Mouse (Mus musculus) ES-E14 (cell line): ENCODE data around the gene Rtkn2. TPM values are rescaled to one million over a fixed set of nuclear protein-coding genes. Genes with fewer than 3 reads are reported as not detected.

ENCODE experiments used
- DNase-seq: peaks from one replicate; pipeline ENCODE4 v3.0.0-alpha.2; 2013; ENCODE audit warnings: low read depth, low spot score
- H3K27ac ChIP-seq: 2 replicates; pipeline ENCODE4 v1.5.1; 2012; ENCODE audit warnings: low read depth, mild to moderate bottlenecking, low read length, moderate library complexity, mixed read lengths; ENCODE audit not compliant: poor library complexity, insufficient read depth, severe bottlenecking
- H3K36me3 ChIP-seq: 2 replicates; pipeline ENCODE4 v1.6.1; 2012; ENCODE audit warnings: mild to moderate bottlenecking, low read length, moderate library complexity, mixed read lengths; ENCODE audit not compliant: control insufficient read depth, poor library complexity, insufficient read depth, severe bottlenecking
- H3K4me1 ChIP-seq, 2 experiments: fragments of 150-350 bp in 1 of 2; sonication (generic) in 1 of 2; 2 replicates each; pipeline ENCODE4 v1.6.1; 2012; ENCODE audit warnings: low read length in 2 of 2, mild to moderate bottlenecking in 1 of 2, mixed read lengths in 1 of 2; ENCODE audit not compliant: control insufficient read depth in 2 of 2, insufficient read depth in 2 of 2, poor library complexity in 1 of 2
- H3K4me3 ChIP-seq, 2 experiments: fragments of 150-350 bp in 1 of 2; sonication (generic) in 1 of 2; 2 replicates each; pipeline ENCODE4 v1.5.1; 2012; ENCODE audit warnings: low read length in 2 of 2, low read depth in 1 of 2, mild to moderate bottlenecking in 1 of 2, mixed read lengths in 1 of 2; ENCODE audit not compliant: insufficient read depth in 1 of 2, poor library complexity in 1 of 2, severe bottlenecking in 1 of 2
- H3K9ac ChIP-seq: 2 replicates; pipeline ENCODE4 v1.6.1; 2012; ENCODE audit warnings: low read depth, mild to moderate bottlenecking, low read length, mixed read lengths; ENCODE audit not compliant: poor library complexity, insufficient read depth, severe bottlenecking
- H3K9me3 ChIP-seq: fragments of 150-350 bp; sonication (generic); 2 replicates; pipeline ENCODE4 v1.6.1; 2012; ENCODE audit warnings: low read depth, mild to moderate bottlenecking, low read length; ENCODE audit not compliant: control insufficient read depth, insufficient read depth
- CHD2 ChIP-seq: IDR thresholded peaks from 2 replicates; pipeline ENCODE4 v1.6.1; 2014; ENCODE audit warnings: mild to moderate bottlenecking, low read depth, low read length, inconsistent platforms
- HCFC1 ChIP-seq: IDR thresholded peaks from 2 replicates; pipeline ENCODE4 v1.6.1; 2012; ENCODE audit warnings: low read length, inconsistent platforms, borderline replicate concordance; ENCODE audit not compliant: insufficient read depth
- MAFK ChIP-seq: IDR thresholded peaks from 2 replicates; pipeline ENCODE4 v1.6.1; 2014; ENCODE audit warnings: mild to moderate bottlenecking, low read depth, low read length, inconsistent platforms; ENCODE audit not compliant: insufficient read depth
- ZC3H11A ChIP-seq: IDR thresholded peaks from 2 replicates; pipeline ENCODE4 v1.6.1; 2012; ENCODE audit warnings: low read depth, mild to moderate bottlenecking, inconsistent platforms, low read length, borderline replicate concordance
- ZNF384 ChIP-seq: IDR thresholded peaks from 2 replicates; pipeline ENCODE4 v1.6.1; 2012; ENCODE audit warnings: low read depth, low read length, inconsistent platforms
- in situ Hi-C, 2 experiments: fragments of 600-800 bp; cut with MboI; formaldehyde crosslinking; loops; one replicate each; pipeline ENCODE4 v1.15.1; 2025; ENCODE audit warnings: low sequenced_read_pairs in 2 of 2, inconsistent platforms in 1 of 2; ENCODE audit not compliant: unreplicated experiment in 2 of 2
- total RNA-seq: library from RNA; depleted of rRNA; stranded (reverse); fragments of 300-350 nt; gene quantifications from 2 replicates; pipeline ENCODE4 v1.2.3, GENCODE M21; 2012

Rtkn2 gene
- total RNA-seq, 1 experiment: 6.0 TPM

- Histone ChIP-seq H3K9ac (no peak overlapping the region), H3K9me3 (no peaks in the 10 kb centered on the region)
These were observed 19.4 kb upstream of the Rtkn2 start for GRCm38 (mm10) chr10:67959982-67960381.

DNA sequence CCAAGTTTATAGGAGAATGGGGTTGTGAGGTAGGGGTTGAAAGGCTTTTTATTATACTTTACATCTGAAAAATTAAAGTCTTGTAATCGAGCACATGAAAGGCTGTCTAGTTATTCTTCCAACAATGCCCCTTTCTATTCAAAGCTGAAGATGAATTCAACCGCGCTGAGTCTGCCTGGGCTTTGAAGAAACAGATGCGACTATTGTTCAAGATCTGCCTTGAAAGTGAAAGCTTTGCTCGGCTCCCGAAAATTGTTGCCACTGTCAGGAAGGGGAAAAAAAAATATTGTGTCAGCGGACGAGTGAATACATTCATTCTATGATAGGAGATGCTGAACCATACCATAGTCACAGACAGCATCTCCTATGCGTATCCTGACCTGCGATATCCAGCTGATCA, 16.9 kb upstream of the Rtkn2 start:
- in situ Hi-C loops: no loop called here
- no peak overlapping the region for H3K9ac ChIP-seq
- H3K27ac ChIP-seq: no peak overlapping the region
- no peaks in the 10 kb centered on the region for H3K4me1 ChIP-seq
- TF ChIP-seq HCFC1 (no peak), ZNF384 (no peak), ZC3H11A (no peak), CHD2 (no peak), MAFK (no peak)
- no peak for DNase-seq
- no peaks in the 10 kb centered on the region for H3K36me3 ChIP-seq
- no peak overlapping the region for H3K4me3 ChIP-seq
- H3K9me3 ChIP-seq: no peaks in the 10 kb centered on the region

More at GRCm38 (mm10) chr10:67959982-67960381, 19.4 kb upstream of the Rtkn2 start:
- Histone ChIP-seq H3K4me3 (no peak overlapping the region), H3K36me3 (no peaks in the 10 kb centered on the region), H3K4me1 (no peaks in the 10 kb centered on the region), H3K27ac (no peak overlapping the region)
- in situ Hi-C loops: no loop called here
- no peak for TF ChIP-seq MAFK
- DNase-seq: no peak

GRCm38 (mm10) chr10:67964060-67964459, 15.3 kb upstream of the Rtkn2 start:
- in situ Hi-C loops: no loop called here
- Histone ChIP-seq H3K9me3 (no peaks in the 10 kb centered on the region), H3K4me1 (no peaks in the 10 kb centered on the region), H3K9ac (no peak overlapping the region), H3K36me3 (no peaks in the 10 kb centered on the region), H3K27ac (no peak overlapping the region), H3K4me3 (no peak overlapping the region)
- TF ChIP-seq CHD2 (no peak), MAFK (no peak), ZC3H11A (no peak), HCFC1 (no peak), ZNF384 (no peak)
- DNase-seq: no peak

GRCm38 (mm10) chr10:67965251-67965986, 14.0 kb upstream of the Rtkn2 start:
- in situ Hi-C loops: no loop called here
- Histone ChIP-seq H3K4me1 (no peaks in the 10 kb centered on the region), H3K9me3 (no peaks in the 10 kb centered on the region), H3K4me3 (no peak overlapping the region), H3K9ac (no peak overlapping the region), H3K27ac (no peak overlapping the region), H3K36me3 (no peaks in the 10 kb centered on the region)
- DNase-seq: no peak
- TF ChIP-seq MAFK: no peak
- no peak for TF ChIP-seq ZNF384
- TF ChIP-seq HCFC1: no peak
- TF ChIP-seq CHD2: no peak
- TF ChIP-seq ZC3H11A: no peak

DNA sequence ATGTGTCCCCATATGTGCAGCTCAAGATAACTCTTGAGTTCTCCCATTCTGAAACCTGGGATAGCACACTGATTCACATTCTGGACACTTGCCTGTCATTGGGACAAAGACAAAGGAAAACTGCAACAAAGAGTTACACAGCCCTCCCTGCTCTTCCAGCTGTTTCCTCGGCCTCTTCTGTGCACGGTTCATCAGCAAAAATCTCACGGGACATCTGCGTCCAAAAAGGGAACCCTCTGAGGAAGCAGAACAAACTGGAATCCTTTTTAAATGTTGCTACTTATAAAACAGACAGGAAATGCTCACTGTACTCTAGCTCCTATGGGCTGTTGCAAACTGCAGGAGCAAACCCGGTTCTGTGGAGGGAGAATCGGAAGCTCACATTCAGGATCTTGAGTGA, 13.3 kb upstream of the Rtkn2 start:
- Histone ChIP-seq H3K4me3 (no peak overlapping the region), H3K36me3 (no peaks in the 10 kb centered on the region), H3K9me3 (no peaks in the 10 kb centered on the region), H3K27ac (no peak overlapping the region), H3K9ac (no peak overlapping the region), H3K4me1 (no peaks in the 10 kb centered on the region)
- DNase-seq: no peak
- in situ Hi-C loops: no loop called here
- no peak for TF ChIP-seq MAFK
- TF ChIP-seq ZC3H11A: no peak
- no peak for TF ChIP-seq HCFC1
- no peak for TF ChIP-seq CHD2
- TF ChIP-seq ZNF384: no peak
